Mouse (Mus musculus) ES-Bruce4 (cell line): ENCODE data around the gene Me3. TPM values are rescaled to one million over a fixed set of nuclear protein-coding genes. Genes with fewer than 3 reads are reported as not detected.

ENCODE experiments used
- H3K27ac ChIP-seq: 2 replicates; pipeline ENCODE4 v1.5.1; 2012; ENCODE audit warnings: low read length, inconsistent platforms; ENCODE audit not compliant: insufficient read depth
- H3K27me3 ChIP-seq: 2 replicates; pipeline ENCODE4 v1.6.1; 2012; ENCODE audit warnings: mild to moderate bottlenecking, low read length, inconsistent platforms; ENCODE audit not compliant: control insufficient read depth, poor library complexity, insufficient read depth, severe bottlenecking
- H3K36me3 ChIP-seq: 2 replicates; pipeline ENCODE4 v1.6.1; 2012; ENCODE audit warnings: inconsistent platforms, mild to moderate bottlenecking, low read length, moderate library complexity; ENCODE audit not compliant: control insufficient read depth, poor library complexity, insufficient read depth, severe bottlenecking
- H3K4me1 ChIP-seq: one replicate; pipeline ENCODE4 v1.8.1; 2011; ENCODE audit warnings: low read length; ENCODE audit not compliant: control insufficient read depth, insufficient read depth
- H3K4me3 ChIP-seq: 2 replicates; pipeline ENCODE4 v1.5.1; 2011; ENCODE audit warnings: low read depth, mild to moderate bottlenecking, low read length
- H3K9ac ChIP-seq: 2 replicates; pipeline ENCODE4 v1.6.1; 2012; ENCODE audit warnings: low read depth, mild to moderate bottlenecking, inconsistent platforms; ENCODE audit not compliant: poor library complexity, severe bottlenecking
- H3K9me3 ChIP-seq: replicated peaks from 2 replicates; pipeline ENCODE4 v1.6.1; 2012; ENCODE audit warnings: mild to moderate bottlenecking, low read length, inconsistent platforms; ENCODE audit not compliant: control insufficient read depth, poor library complexity, insufficient read depth, severe bottlenecking
- CTCF ChIP-seq: IDR thresholded peaks from one replicate; pipeline ENCODE4 v1.8.1; 2011; ENCODE audit warnings: low read depth, low read length
- EP300 ChIP-seq: IDR thresholded peaks from 2 replicates; pipeline ENCODE4 v1.6.1; 2011; ENCODE audit warnings: low read depth, low read length; ENCODE audit not compliant: insufficient read depth
- POLR2A ChIP-seq: IDR thresholded peaks from one replicate; pipeline ENCODE4 v1.8.1; 2011; ENCODE audit warnings: low read length; ENCODE audit not compliant: insufficient read depth
- polyA plus RNA-seq: library from polyadenylated mRNA; stranded (reverse); fragments of >200 nt; gene quantifications from 2 replicates; pipeline ENCODE4 v1.2.4, GENCODE M21; 2011; ENCODE audit warnings: low read depth; ENCODE audit not compliant: missing spikeins, insufficient read depth, insufficient read length

Gene Me3
- polyA plus RNA-seq, 1 experiment = 2.0 TPM

DNA sequence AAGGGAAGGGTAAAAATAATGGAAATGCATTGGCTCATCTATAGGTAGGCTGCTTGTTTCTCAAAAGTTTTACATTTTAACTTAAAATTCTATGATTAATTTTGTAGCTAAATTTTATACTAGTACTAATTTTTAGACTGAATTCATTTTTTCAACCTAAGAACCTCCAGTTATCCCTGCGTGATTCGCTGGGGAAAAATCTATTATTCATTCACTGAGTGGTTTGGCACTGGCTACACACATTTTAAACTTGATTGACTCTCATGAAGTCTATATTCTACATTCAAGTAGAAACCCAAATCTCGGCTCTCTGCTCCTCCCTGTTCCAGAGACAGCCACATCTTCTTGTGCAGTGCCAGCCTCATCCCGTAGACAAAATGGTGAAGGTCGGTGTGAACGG is 24.9 kb upstream of the Me3 start:
- Histone ChIP-seq H3K36me3 (no peaks in the 10 kb centered on the region), H3K4me3 (no peak overlapping the region), H3K9me3 (no peaks in the 10 kb centered on the region), H3K9ac (no peak overlapping the region), H3K27me3 (no peaks in the 10 kb centered on the region), H3K4me1 (no peaks in the 10 kb centered on the region), H3K27ac (no peak overlapping the region)
- no peak for TF ChIP-seq POLR2A
- no peak for TF ChIP-seq EP300
- no peak for TF ChIP-seq CTCF

DNA sequence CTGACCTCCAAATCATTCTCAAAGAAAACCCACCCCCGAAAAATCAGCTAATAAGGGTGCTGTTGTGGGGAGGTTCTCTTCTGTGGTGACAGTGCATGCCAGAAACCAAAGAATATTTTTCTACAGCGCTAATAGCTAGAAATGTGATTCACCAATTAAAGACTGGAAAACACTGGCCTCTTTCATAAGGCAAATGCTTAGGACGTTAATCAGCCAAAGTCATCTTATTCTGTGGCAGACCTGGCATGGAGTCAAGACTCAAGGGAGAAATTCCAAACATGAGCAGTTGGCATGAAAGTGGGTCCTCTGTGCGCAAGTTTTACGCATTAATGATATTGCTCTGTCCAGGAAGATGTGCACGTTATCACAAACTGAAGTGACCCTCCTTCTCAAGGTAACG is 21.0 kb upstream of the Me3 start:
- TF ChIP-seq EP300 = no peak
- no peak for TF ChIP-seq POLR2A
- TF ChIP-seq CTCF = no peak
- Histone ChIP-seq H3K9ac (no peak overlapping the region), H3K4me3 (no peak overlapping the region), H3K27ac (no peak overlapping the region), H3K9me3 (no peaks in the 10 kb centered on the region), H3K4me1 (no peaks in the 10 kb centered on the region), H3K27me3 (no peaks in the 10 kb centered on the region), H3K36me3 (no peaks in the 10 kb centered on the region)

DNA sequence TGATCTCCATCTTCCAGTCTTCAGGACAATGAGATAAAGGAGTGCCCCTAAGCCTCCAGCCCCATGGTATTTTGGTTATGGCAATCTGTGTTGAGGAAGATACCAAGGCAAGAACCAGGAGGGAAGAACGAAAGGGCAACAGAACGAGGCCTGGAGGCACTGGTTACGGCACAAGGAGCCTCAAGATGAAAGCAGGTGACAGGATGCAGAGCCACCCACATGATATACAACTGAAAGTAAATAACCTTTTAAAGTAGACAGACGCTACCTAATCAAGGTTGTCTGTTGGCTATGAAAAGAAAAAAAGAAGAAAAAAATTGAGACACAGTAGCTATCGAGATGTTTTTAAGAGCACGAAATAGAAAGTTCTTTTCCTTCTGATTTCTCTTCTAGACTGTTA is 16.0 kb upstream of the Me3 start:
- Histone ChIP-seq H3K9ac (no peak overlapping the region), H3K4me3 (no peak overlapping the region), H3K9me3 (no peaks in the 10 kb centered on the region), H3K4me1 (no peaks in the 10 kb centered on the region), H3K36me3 (no peaks in the 10 kb centered on the region), H3K27ac (no peak overlapping the region), H3K27me3 (no peaks in the 10 kb centered on the region)
- TF ChIP-seq POLR2A = no peak
- TF ChIP-seq EP300 = no peak
- TF ChIP-seq CTCF = no peak

DNA sequence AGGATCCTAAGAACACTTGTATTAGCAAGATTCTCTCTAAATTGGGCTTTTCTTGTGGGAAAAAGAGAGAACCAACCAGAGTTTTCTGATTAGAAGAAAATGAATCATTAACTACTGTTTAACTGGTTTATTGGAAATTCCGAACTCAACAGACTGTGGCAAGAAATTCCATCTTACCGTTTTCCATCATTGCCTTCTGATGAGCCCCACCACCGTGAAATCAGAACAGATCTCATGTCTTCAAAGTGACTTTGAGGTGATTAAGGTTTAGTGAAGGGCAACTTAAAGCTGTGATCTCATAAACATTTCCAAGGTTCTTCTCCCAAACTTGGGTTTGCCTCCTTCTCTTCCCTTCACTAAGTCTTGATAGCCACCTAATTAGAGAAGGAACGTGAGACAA is 8.9 kb upstream of the Me3 start:
- H3K4me3 ChIP-seq = no peak overlapping the region
- TF ChIP-seq EP300 = no peak
- TF ChIP-seq POLR2A = no peak
- TF ChIP-seq CTCF = no peak
- no peaks in the 10 kb centered on the region for H3K4me1 ChIP-seq
- no peaks in the 10 kb centered on the region for H3K36me3 ChIP-seq
- H3K27me3 ChIP-seq = no peaks in the 10 kb centered on the region
- H3K27ac ChIP-seq = no peak overlapping the region
- H3K9me3 ChIP-seq = no peaks in the 10 kb centered on the region
- no peak overlapping the region for H3K9ac ChIP-seq

DNA sequence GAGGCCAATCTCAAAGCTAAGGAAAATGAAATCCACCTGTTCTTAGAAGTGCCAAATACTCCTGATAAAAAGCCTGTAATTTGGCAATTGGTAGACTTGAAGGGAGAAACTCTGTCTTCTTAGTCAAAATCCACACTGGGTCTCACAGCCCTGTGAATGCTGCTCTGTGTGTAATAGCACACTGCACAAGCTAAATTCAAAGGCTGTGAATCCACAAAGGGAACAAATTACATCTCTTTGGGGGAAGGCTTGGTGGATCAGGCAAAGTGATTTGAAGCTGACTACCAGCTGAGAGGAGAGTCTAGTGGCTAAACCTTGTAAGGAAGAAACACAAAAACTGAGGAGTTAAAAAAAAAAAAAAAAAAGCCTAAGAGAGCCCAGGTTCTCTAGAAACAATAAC is 4.8 kb upstream of the Me3 start:
- H3K27ac ChIP-seq = no peak overlapping the region
- H3K4me3 ChIP-seq = no peak overlapping the region
- no peaks in the 10 kb centered on the region for H3K36me3 ChIP-seq
- no peak for TF ChIP-seq POLR2A
- TF ChIP-seq EP300 = no peak
- no peak for TF ChIP-seq CTCF
- H3K9ac ChIP-seq = no peak overlapping the region
- H3K4me1 ChIP-seq = no peaks in the 10 kb centered on the region
- H3K9me3 ChIP-seq = no peaks in the 10 kb centered on the region
- no peaks in the 10 kb centered on the region for H3K27me3 ChIP-seq

DNA sequence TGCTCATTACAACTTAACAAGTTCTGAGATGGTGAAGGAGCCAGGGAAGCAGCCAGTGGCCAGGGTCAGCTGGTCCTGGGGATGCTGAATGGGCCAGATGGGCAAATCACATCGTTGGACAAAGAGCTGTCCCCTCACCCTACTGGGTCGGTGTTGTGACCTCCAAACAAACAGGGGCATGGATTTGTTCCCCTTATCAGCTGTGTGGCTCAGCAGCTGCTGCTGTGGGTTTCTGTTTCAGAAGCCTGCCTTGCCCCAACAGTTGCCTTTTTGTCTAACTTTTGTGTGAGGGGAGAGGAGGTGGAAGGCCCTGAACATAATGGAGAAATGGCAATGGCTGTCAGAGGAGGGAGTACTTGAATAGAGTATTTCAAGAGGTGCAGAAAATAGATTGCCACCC is 4.2 kb upstream of the Me3 start:
- no peaks in the 10 kb centered on the region for H3K36me3 ChIP-seq
- no peak overlapping the region for H3K4me3 ChIP-seq
- H3K27me3 ChIP-seq = no peaks in the 10 kb centered on the region
- no peak overlapping the region for H3K27ac ChIP-seq
- H3K9me3 ChIP-seq = no peaks in the 10 kb centered on the region
- H3K4me1 ChIP-seq = no peaks in the 10 kb centered on the region
- no peak overlapping the region for H3K9ac ChIP-seq
- no peak for TF ChIP-seq POLR2A
- TF ChIP-seq EP300 = no peak
- no peak for TF ChIP-seq CTCF
